Mouse (Mus musculus) C2C12 (cell line): ENCODE results near the gene Miip.

Source experiments
- CTCF ChIP-seq: IDR thresholded peaks from one replicate; pipeline ENCODE4 v1.5.1; 2011; ENCODE audit not compliant: control insufficient read depth, insufficient read depth, insufficient read length
- MAX ChIP-seq: IDR thresholded peaks from one replicate; pipeline ENCODE4 v1.6.1; 2011; ENCODE audit warnings: mild to moderate bottlenecking, control low read depth

- TF ChIP-seq CTCF: no peak
- peak; percentile 19 for TF ChIP-seq MAX
Observed at GRCm38 (mm10) chr4:147848584-147848991, 20.0 kb downstream of the Miip start.
